Mouse (Mus musculus): ENCODE results near the gene Sod3.

Gene Sod3

GRCm38 (mm10) chr5:52363468-52364150 lies at the start of gene Sod3:
Sod3 (plus strand) TSS chr5:52363791.
- in situ Hi-C loops (cut with MboI, MseI), result no loop called here

- in situ Hi-C loops (cut with MboI, MseI), result no loop called here
Observed at GRCm38 (mm10) chr5:52316926-52317325, 46.7 kb upstream of the Sod3 start.

- in situ Hi-C loops (cut with MboI, MseI), result no loop called here
Observed at GRCm38 (mm10) chr5:52319499-52319898, 44.1 kb upstream of the Sod3 start.

GRCm38 (mm10) chr5:52332120-52332519 lies 31.5 kb upstream of the Sod3 start:
- in situ Hi-C loops (cut with MboI, MseI), result no loop called here

GRCm38 (mm10) chr5:52335590-52335989 lies 28.0 kb upstream of the Sod3 start:
- in situ Hi-C loops (cut with MboI, MseI), result no loop called here

GRCm38 (mm10) chr5:52339134-52339533 lies 24.5 kb upstream of the Sod3 start:
- in situ Hi-C loops (cut with MboI, MseI), result no loop called here

- in situ Hi-C loops (cut with MboI, MseI), result no loop called here
Observed at GRCm38 (mm10) chr5:52346890-52347289, 16.7 kb upstream of the Sod3 start.

GRCm38 (mm10) chr5:52350451-52350850 lies 13.1 kb upstream of the Sod3 start:
- in situ Hi-C loops (cut with MboI, MseI), result no loop called here

GRCm38 (mm10) chr5:52351561-52351960 lies 12.0 kb upstream of the Sod3 start:
- in situ Hi-C loops (cut with MboI, MseI), result no loop called here

GRCm38 (mm10) chr5:52352730-52353129 lies 10.9 kb upstream of the Sod3 start:
- in situ Hi-C loops (cut with MboI, MseI), result no loop called here

GRCm38 (mm10) chr5:52354441-52354840 lies 9.2 kb upstream of the Sod3 start:
- in situ Hi-C loops (cut with MboI, MseI), result no loop called here

GRCm38 (mm10) chr5:52355612-52356011 lies 8.0 kb upstream of the Sod3 start:
- in situ Hi-C loops (cut with MboI, MseI), result no loop called here

- in situ Hi-C loops (cut with MboI, MseI), result no loop called here
Observed at GRCm38 (mm10) chr5:52357175-52357754, 6.3 kb upstream of the Sod3 start.

GRCm38 (mm10) chr5:52358120-52358519 lies 5.5 kb upstream of the Sod3 start:
- in situ Hi-C loops (cut with MboI, MseI), result no loop called here

GRCm38 (mm10) chr5:52360286-52361049 lies 3.1 kb upstream of the Sod3 start:
- in situ Hi-C loops (cut with MboI, MseI), result no loop called here

- in situ Hi-C loops (cut with MboI, MseI), result no loop called here
Observed at GRCm38 (mm10) chr5:52362776-52363467, 669 bp upstream of the Sod3 start.

- in situ Hi-C loops (cut with MboI, MseI), result no loop called here
Observed at GRCm38 (mm10) chr5:52364521-52364920, 930 bp downstream of the Sod3 start.

GRCm38 (mm10) chr5:52365930-52366329 lies 2.3 kb downstream of the Sod3 start:
- in situ Hi-C loops (cut with MboI, MseI), result no loop called here

GRCm38 (mm10) chr5:52366661-52367060 lies 3.1 kb downstream of the Sod3 start:
- in situ Hi-C loops (cut with MboI, MseI), result no loop called here

GRCm38 (mm10) chr5:52367866-52368840 lies 4.6 kb downstream of the Sod3 start:
- in situ Hi-C loops (cut with MboI, MseI), result no loop called here

GRCm38 (mm10) chr5:52370901-52371300 lies 7.3 kb downstream of the Sod3 start:
- in situ Hi-C loops (cut with MboI, MseI), result no loop called here
